Mouse (Mus musculus) cerebellum, postnatal 25 days (tissue): ENCODE results near the gene Snx8.
"Not testable (repeated sequence)": the region's sequence is repeated elsewhere in the genome, so short reads cannot be mapped to it uniquely, and the experiment has no call there.

ENCODE experiments used
- DNase-seq, 2 experiments: peaks; one replicate each; pipeline ENCODE4 v3.0.0; 2021; ENCODE audit warnings: mixed read lengths in 2 of 2

The Snx8 gene

GRCm38 (mm10) chr5:140383559-140383958 is 5.5 kb downstream of the Snx8 start:
- DNase-seq: no peak

GRCm38 (mm10) chr5:140382688-140383087 is 6.4 kb downstream of the Snx8 start:
- DNase-seq: no peak

GRCm38 (mm10) chr5:140381156-140381555 is 7.9 kb downstream of the Snx8 start:
- no peak for DNase-seq

GRCm38 (mm10) chr5:140379299-140379698 is 9.8 kb downstream of the Snx8 start:
- peak in 1 of 2 experiments; percentile 13 for DNase-seq

GRCm38 (mm10) chr5:140378121-140378853 is 10.8 kb downstream of the Snx8 start:
- peak in 1 of 2 experiments; percentile 28 for DNase-seq

GRCm38 (mm10) chr5:140375249-140375829 is 13.7 kb downstream of the Snx8 start:
- no peak for DNase-seq

- DNase-seq: no peak
Observed at GRCm38 (mm10) chr5:140374226-140374625, 14.8 kb downstream of the Snx8 start.

- no peak for DNase-seq
Observed at GRCm38 (mm10) chr5:140373711-140374110, 15.4 kb downstream of the Snx8 start.

- no peak for DNase-seq
Observed at GRCm38 (mm10) chr5:140371671-140372070, 17.4 kb downstream of the Snx8 start.

GRCm38 (mm10) chr5:140370446-140371254 is 18.4 kb downstream of the Snx8 start:
- DNase-seq: no peak

GRCm38 (mm10) chr5:140369466-140369865 is 19.6 kb downstream of the Snx8 start:
- DNase-seq: no peak

GRCm38 (mm10) chr5:140368926-140369325 is 20.1 kb downstream of the Snx8 start:
- DNase-seq: no peak

GRCm38 (mm10) chr5:140368126-140368525 is 20.9 kb downstream of the Snx8 start:
- DNase-seq: not testable (repeated sequence)

- no peak for DNase-seq
Observed at GRCm38 (mm10) chr5:140364415-140364814, 24.6 kb downstream of the Snx8 start.

GRCm38 (mm10) chr5:140359930-140360674 is 29.0 kb downstream of the Snx8 start:
- no peak for DNase-seq

GRCm38 (mm10) chr5:140357466-140357865 is 31.6 kb downstream of the Snx8 start:
- DNase-seq: no peak

GRCm38 (mm10) chr5:140355934-140356333 is 33.1 kb downstream of the Snx8 start:
- no peak for DNase-seq

- no peak for DNase-seq
Observed at GRCm38 (mm10) chr5:140352352-140352751, 36.7 kb downstream of the Snx8 start.

- no peak for DNase-seq
Observed at GRCm38 (mm10) chr5:140350731-140351497, 38.1 kb downstream of the Snx8 start.

- DNase-seq: no peak
Observed at GRCm38 (mm10) chr5:140349882-140350281, 39.2 kb downstream of the Snx8 start.

- DNase-seq: no peak
Observed at GRCm38 (mm10) chr5:140346050-140346449, 43.0 kb downstream of the Snx8 start.

GRCm38 (mm10) chr5:140345244-140345643 is 43.8 kb downstream of the Snx8 start:
- DNase-seq: no peak
